Mouse (Mus musculus): ENCODE data around the gene Vangl1.
"Not testable (repeated sequence)": the region's sequence is repeated elsewhere in the genome, so short reads cannot be mapped to it uniquely, and the experiment has no call there.

The Vangl1 gene

GRCm38 (mm10) chr3:102167555-102168210 lies 36.8 kb downstream of the Vangl1 start:
- no peak for DNase-seq (ENCODE audit: low spot score)

- no peak for DNase-seq (ENCODE audit: low spot score)
These were observed 37.7 kb downstream of the Vangl1 start for GRCm38 (mm10) chr3:102166794-102167193.

- no peak for DNase-seq (ENCODE audit: low spot score)
These were observed 38.2 kb downstream of the Vangl1 start for GRCm38 (mm10) chr3:102166287-102166620.

DNA sequence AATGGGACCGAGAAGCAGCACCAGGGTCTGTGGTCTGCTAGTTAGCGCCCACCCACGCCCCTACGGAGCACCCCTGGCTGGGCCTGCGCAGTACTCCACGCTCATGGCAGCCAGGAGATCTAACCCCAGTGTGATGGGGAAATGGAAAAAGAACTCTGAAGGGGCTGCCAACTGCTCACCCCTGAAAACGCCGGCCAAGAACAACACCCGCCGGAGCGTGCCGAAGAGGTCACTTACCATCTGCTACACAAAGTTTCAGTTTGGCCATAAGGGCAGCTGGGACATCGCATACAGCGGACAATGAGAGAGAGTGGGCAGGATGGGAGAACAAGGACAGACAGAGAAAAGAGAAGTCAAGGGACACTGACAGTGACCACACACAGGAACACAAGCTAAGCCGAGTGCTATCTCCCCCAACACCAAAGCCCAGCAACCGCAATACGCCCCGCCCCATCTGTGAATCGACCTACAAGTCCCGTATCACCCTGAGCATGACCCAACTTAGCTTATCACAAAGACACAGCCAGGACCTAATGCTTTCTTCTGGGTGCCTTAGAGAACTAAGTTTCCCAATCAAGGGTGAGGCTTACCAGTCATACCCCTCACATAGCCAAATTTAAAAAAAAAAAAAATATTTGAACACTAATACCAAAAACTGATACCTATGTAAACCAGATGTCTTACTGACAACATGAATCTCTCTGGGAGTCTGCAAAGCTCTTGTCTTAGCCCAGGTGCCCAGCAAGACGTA lies 38.8 kb downstream of the Vangl1 start:
- DNase-seq (ENCODE audit: low spot score), result no peak

DNA sequence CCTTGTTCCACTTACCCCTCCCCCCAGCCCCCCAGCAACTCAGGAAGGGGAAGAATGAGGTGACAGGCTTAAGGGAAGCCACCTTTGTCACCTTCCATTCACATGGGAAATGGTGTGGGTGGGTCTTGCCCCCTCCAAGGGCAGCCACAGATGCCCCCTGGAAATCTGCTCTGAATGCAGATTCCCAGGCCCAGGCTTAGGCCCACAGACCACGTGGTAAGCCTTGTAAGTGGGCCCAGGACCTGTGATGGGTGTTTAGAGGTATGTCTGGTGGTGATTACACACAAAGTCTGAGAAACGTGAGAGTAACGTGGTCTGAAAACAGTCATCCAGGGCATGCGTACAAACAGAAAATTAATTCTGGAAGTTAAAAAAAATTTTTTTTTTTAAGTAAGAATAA lies 39.6 kb downstream of the Vangl1 start:
- no peak for DNase-seq (ENCODE audit: low spot score)

DNA sequence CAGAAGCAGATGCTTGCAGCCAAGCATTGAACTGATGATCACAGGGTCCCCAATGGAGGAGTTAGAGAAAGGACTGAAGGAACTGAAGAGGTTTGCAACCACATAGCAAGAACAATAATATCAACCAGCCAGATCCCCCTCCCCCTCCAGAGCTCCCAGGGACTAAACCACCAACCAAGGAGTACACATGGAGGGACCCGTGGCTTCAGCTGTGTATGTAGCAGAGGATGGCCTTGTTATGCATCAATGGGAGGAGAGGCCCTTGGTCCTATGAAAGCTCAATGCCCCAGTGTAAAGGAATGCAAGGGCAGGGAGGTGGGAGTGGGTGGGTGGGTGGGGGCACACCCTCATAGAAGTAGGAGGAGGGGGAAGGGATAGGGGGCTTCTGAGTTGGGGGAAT lies 40.6 kb downstream of the Vangl1 start:
- DNase-seq (ENCODE audit: low spot score), result not testable (repeated sequence)

GRCm38 (mm10) chr3:102159423-102160325 lies 44.8 kb downstream of the Vangl1 start:
- no peak for DNase-seq (ENCODE audit: low spot score)

GRCm38 (mm10) chr3:102158759-102159422 lies 45.6 kb downstream of the Vangl1 start:
- DNase-seq (ENCODE audit: low spot score), result no peak

- DNase-seq (ENCODE audit: low spot score), result no peak
These were observed 46.8 kb downstream of the Vangl1 start for GRCm38 (mm10) chr3:102157652-102158051.

DNA sequence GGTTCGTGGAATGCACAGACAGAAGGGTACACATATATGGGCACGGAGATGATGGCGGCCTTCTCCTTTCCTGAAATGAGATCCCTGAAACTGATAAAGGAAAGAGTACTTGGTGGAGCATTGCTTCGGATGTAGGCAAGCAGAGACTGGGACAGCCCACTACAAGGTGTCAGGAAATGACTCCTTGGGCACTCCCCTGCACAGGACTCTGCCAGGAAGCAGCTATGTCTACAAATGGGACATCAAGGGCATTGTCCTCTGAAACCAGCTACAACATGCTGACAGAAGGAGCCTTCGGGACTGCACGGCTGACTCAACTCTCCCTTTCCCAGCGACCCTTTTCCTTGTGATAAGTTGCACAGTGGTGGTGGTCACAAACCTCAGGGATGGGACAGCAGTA lies 47.8 kb downstream of the Vangl1 start:
- DNase-seq (ENCODE audit: low spot score), result no peak

DNA sequence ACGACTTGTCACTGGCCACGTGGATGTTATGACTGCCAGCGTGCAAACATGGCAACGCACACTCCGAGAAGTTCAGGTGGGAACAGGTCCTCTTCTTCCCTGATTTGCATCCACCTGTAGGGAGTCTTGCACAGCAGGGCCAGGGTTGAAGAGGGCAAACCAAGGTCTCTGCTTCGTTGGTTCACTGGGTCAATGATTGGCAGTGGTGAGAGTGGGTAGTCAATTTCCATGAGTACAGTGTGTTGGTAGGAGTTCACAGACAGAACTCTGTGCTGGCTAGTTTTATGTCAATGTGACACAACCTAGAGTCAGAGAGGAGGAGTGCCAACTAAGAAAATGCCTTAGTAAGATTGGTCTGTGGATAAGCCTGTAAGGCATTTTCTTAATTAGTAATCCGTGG lies 50.4 kb downstream of the Vangl1 start:
- DNase-seq (ENCODE audit: low spot score), result no peak

DNA sequence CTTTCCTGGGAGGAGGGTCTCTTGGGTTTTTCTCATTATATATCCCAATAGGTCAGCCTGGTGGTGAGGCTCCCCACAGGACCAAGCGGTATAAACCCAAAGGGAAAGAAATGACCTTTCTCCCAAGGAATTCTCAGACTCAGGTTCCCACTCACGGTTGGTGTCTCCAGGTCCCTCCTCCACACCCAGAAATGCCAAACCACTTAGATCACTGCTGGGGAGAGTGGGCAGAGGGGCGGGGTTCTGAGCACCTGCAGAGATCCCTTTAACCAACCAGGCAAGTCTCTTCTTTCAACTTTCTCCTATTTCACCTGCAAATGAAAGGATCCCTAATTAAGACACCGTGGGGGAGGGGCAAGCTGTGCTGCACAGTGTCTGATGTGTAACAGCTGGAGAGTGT lies 51.6 kb downstream of the Vangl1 start:
- DNase-seq (ENCODE audit: low spot score), result no peak

DNA sequence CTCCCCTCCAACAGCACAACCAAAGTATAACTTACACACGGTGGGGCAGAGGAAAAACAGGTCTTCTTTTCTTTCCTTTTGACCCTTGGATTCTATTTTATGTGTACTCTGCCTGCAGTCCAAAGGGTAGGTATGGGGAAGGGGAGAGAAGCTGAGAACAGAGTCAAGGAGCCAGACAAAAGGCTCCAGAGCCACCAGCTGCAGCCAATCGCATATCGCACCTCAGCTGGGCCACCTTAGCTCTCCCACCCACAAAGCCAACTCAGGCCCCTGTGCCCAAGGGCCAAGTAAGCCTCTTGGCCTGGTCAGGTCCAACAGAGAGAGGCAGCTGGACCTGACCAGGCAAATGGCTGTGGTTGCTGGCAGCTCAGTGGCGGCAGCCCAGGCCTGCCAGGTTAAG lies 52.0 kb downstream of the Vangl1 start:
- DNase-seq (ENCODE audit: low spot score), result no peak

DNA sequence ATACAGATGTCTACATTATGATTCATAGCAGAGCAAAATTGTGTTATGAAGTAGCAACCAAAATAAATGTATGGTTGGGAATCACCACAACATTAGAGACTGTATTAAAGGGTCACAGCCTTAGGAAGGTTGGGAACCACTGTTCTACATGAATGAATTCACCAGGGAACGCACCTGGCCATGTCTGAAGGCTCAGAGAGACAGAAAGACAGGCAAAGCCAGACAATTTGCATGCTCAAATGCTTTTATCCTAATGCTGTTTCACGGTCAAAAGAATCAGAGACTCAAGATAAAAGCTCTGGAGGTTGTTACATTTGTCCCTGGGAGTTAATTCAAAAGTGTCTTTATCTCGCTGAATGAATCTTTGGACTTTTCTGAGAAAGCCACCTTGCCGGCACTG lies 52.6 kb downstream of the Vangl1 start:
- DNase-seq (ENCODE audit: low spot score), result no peak

DNA sequence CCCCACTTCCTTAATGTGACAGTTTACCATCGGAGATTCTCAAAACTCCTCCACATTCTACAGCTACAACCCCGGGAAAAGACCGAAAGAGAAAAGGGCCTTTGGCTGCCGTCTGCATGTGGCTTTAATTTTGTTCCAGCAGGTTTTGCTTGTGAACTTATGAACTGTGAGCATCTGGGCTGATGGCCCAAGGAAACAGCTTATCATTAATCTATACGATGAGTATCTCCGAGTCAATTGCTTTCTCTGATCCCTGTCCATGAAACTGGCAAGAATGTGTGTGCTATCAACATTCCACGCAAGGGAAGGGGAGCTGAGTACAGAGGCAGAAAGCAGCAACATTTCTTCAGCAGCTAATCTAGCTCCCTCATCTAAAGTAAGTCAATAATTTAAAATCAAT lies 54.6 kb downstream of the Vangl1 start:
- no peak for DNase-seq (ENCODE audit: low spot score)

- no peak for DNase-seq (ENCODE audit: low spot score)
These were observed 57.3 kb downstream of the Vangl1 start for GRCm38 (mm10) chr3:102147189-102147588.

DNA sequence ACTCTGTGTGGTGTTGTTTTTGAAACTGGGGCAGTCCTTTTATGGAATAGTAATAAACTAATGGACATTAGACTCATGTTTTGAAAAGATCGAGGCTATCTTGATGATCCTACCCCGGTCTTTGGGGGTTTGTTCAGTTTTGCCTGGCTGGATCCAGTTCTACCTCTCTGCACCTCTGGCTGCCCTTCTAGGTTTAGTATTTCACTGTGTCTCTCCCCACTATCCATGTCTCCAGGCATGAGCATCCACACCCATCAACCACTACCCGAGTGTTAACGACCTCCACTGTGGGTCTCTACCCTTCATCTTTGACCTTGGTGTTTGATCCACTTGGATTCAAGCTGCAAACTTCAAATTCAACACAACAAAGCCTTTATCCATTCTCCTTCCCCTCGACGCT lies 58.1 kb downstream of the Vangl1 start:
- no peak for DNase-seq (ENCODE audit: low spot score)

DNA sequence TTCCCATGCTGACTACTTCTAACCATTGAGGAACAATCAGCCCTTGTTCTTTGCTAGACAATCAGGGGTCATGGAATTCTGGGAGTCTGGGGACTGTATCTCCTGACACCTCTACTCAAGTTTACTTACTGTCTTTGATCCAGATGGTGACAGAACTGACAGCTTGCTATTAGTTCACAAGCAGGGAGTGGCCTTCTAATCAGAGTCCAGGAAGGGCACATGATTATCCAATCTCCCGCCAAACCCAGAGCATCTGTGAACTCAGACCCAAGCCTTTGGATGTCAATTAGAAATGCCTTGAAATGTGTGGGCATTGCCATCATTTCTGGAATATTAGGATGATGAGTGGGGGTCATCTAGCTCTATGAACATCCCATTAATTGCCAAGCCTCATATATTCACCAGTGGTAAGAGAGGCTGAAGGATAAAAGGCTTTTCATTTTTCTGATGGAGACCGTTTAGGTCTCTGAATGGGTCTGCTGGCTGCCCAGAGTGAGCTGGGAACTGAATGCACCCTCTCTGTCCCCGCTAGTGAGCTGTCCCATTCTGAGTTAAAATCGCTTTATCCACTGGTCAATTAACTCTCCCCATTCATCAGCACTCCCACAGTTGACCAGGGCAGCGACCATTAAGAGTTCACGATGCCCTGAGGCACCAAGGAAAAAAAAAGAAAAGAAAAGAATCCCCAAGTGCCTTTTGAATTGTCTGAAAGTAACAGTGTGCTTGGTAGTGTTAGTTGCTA lies 58.7 kb downstream of the Vangl1 start:
- DNase-seq (ENCODE audit: low spot score), result no peak

- no peak for DNase-seq (ENCODE audit: low spot score)
These were observed 60.1 kb downstream of the Vangl1 start for GRCm38 (mm10) chr3:102144401-102144800.

DNA sequence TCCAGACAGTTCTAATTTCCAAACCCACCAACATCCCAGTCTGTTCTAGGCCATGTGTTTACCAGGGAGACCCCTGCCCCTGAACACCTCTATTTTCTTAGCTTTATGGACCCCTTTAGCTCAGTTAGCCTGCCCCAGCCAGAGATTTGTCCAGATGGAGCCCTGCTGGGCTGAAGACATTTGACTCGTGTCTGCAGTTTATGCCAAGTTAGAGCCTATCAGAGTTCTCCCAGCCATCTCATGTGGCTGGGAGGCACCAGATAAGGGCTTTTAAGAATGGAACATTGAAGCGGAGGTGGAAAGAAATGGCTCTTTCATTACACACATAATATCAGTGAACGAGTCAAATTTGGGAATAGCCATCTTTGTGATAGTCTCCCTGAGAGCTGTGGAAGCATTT lies 61.0 kb downstream of the Vangl1 start:
- DNase-seq (ENCODE audit: low spot score), result no peak

DNA sequence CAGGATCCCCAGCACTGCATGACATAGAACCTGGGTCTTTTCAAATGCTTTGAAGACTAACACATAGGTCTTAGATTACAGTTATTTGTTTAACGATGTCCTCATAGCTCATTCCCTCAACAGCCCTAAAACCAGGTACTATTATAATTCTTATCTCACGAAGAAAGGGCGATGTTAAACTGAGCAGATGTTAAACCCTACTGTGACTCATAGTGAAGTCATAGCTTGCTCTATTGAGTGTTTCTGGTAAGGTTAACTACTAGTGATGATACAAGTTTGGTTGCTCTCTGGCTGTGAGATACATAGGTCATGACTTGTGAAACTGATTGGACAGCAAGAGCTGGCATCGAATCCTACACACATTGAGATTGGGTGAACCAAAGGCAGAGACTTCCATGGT lies 61.5 kb downstream of the Vangl1 start:
- no peak for DNase-seq (ENCODE audit: low spot score)

DNA sequence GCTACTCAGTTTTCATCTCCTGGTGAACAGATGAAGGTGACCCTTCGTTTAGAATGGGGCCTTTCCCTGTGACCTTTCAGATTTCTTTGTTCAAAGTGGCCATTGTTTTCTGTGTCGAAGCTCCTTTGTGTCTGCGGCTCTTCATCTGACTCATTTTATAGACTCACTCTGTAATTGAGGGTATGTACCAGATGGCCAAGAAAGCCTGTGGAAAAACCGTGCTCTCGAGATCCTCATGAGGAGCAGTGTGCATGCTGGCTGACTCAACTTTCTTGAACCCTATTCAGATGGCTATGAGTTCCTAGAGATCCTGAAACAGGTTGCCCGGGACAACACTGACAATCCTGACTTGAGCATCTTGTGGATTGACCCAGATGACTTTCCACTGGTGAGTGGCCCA lies 62.6 kb downstream of the Vangl1 start:
- no peak for DNase-seq (ENCODE audit: low spot score)
